Mouse (Mus musculus) embryo, embryonic 10.5 days (tissue): Measurements from ENCODE around the gene Sipa1l3.

Experiments
- DNase-seq: peaks from one replicate; pipeline ENCODE4 v3.0.0-alpha.2; 2015; ENCODE audit warnings: low spot score

The Sipa1l3 gene

GRCm38 (mm10) chr7:29411216-29411816, 107.1 kb downstream of the Sipa1l3 start:
- DNase-seq: peak; percentile 41

- no peak for DNase-seq
Observed at GRCm38 (mm10) chr7:29410402-29410801, 108.0 kb downstream of the Sipa1l3 start.

- no peak for DNase-seq
Observed at GRCm38 (mm10) chr7:29406855-29407254, 111.6 kb downstream of the Sipa1l3 start.

- no peak for DNase-seq
Observed at GRCm38 (mm10) chr7:29404126-29404525, 114.3 kb downstream of the Sipa1l3 start.

GRCm38 (mm10) chr7:29402015-29402414, 116.4 kb downstream of the Sipa1l3 start:
- no peak for DNase-seq

GRCm38 (mm10) chr7:29400451-29400850, 118.0 kb downstream of the Sipa1l3 start:
- DNase-seq: no peak

- DNase-seq: no peak
Observed at GRCm38 (mm10) chr7:29399056-29399455, 119.4 kb downstream of the Sipa1l3 start.

GRCm38 (mm10) chr7:29397486-29397885, 121.0 kb downstream of the Sipa1l3 start:
- no peak for DNase-seq

- DNase-seq: no peak
Observed at GRCm38 (mm10) chr7:29396943-29397340, 121.5 kb downstream of the Sipa1l3 start.

- DNase-seq: no peak
Observed at GRCm38 (mm10) chr7:29396216-29396942, 122.1 kb downstream of the Sipa1l3 start.

- DNase-seq: no peak
Observed at GRCm38 (mm10) chr7:29395179-29395578, 123.3 kb downstream of the Sipa1l3 start.

GRCm38 (mm10) chr7:29393292-29393691, 125.1 kb downstream of the Sipa1l3 start:
- no peak for DNase-seq

GRCm38 (mm10) chr7:29392805-29393204, 125.6 kb downstream of the Sipa1l3 start:
- no peak for DNase-seq

GRCm38 (mm10) chr7:29391761-29392512, 126.5 kb downstream of the Sipa1l3 start:
- DNase-seq: no peak

- no peak for DNase-seq
Observed at GRCm38 (mm10) chr7:29391112-29391760, 127.2 kb downstream of the Sipa1l3 start.

- no peak for DNase-seq
Observed at GRCm38 (mm10) chr7:29390234-29390633, 128.2 kb downstream of the Sipa1l3 start.

- no peak for DNase-seq
Observed at GRCm38 (mm10) chr7:29387524-29388068, 130.8 kb downstream of the Sipa1l3 start.

GRCm38 (mm10) chr7:29386349-29386748, 132.1 kb downstream of the Sipa1l3 start:
- no peak for DNase-seq

- DNase-seq: no peak
Observed at GRCm38 (mm10) chr7:29385791-29386190, 132.7 kb downstream of the Sipa1l3 start.

GRCm38 (mm10) chr7:29383255-29383654, 135.2 kb downstream of the Sipa1l3 start:
- DNase-seq: peak; percentile 93

- no peak for DNase-seq
Observed at GRCm38 (mm10) chr7:29381466-29382040, 136.9 kb downstream of the Sipa1l3 start.

GRCm38 (mm10) chr7:29374054-29374453, 144.4 kb downstream of the Sipa1l3 start:
- DNase-seq: no peak
